ENCODE assay signal across 9 mouse cellular contexts in the genomic region with DNA sequence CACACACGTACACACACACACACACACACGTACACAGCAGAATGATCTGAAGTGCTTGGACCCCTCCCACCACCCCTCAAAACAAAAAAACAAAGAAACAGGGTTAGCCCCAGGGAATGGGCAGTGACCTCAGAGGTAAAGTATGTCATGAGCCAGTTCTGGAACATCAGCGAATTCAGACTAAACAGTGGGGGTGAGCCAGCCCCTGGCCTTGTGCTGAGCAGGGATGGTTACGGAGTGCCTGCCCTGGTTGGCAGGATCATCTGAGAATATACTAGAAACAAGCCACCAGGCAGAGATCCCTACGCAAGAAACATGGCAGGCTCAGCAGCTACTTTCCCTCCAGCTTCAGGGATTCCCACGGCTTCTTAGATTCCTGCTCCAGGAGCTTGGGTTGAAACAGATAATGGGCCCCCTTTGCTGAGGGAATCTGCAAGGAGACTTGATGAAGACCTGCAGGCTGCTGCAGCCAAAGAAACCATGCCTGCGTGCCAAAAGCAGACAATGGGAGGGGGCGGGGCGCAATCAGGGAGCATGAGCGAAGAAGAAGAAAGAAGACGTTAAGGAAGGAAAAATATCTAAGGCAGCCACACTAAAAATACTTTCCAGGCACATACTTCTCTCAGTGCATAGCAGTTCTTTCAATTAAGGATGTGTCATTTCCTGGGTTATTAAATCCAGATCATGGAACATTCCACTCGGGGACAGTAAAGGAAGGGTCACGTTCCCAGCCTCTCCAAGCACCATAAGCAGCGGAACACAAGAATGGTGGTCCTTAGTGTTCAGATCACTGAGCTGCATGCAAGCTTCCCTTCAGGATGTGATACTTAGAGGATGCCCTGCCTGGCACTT. TPM values are rescaled to one million over a fixed set of nuclear protein-coding genes. Genes with fewer than 3 reads are reported as not detected.
A peak's percentile ranks its signal among the peaks of the same experiment; 100 is the strongest.
DNase-seq lines count a peak whose midpoint lies in the region; ATAC-seq and TF ChIP-seq lines count a peak whose summit lies in the region.
"Had no signal": no experiment of that assay in that cellular context is flagged by ENCODE, and none has a peak within 500 bp of the region (broad histone marks: within the 10 kb centered on the region; RNA-seq: fewer than 3 reads in every experiment).

No protein-coding gene starts in this region.

- no peak overlapping the region for H3K9ac ChIP-seq in embryonic facial prominence, embryonic 15.5 days
- H3K9ac ChIP-seq in heart, postnatal 0 days (replicated peaks; ENCODE audit: low read depth, low read length): 0 out of 2 replicates have a peak overlapping the region, but pooled peaks have one; percentile 32
- H3K9ac ChIP-seq in lung, postnatal 0 days (replicated peaks; ENCODE audit: low read depth): no peak overlapping the region
- H3K9ac ChIP-seq in stomach, embryonic 16.5 days (ENCODE audit: low read length): peak overlapping the region; percentile 36; the same call in 1 of the 2 replicates

- no peaks in the 10 kb centered on the region for H3K27me3 ChIP-seq in embryonic facial prominence, embryonic 15.5 days
- H3K27me3 ChIP-seq in heart, postnatal 0 days (ENCODE audit: control insufficient read depth, insufficient read depth, low read length): no peaks in the 10 kb centered on the region
- H3K27me3 ChIP-seq in lung, postnatal 0 days (replicated peaks; ENCODE audit: insufficient read depth, low read length): no peaks in the 10 kb centered on the region
- H3K27me3 ChIP-seq in stomach, embryonic 16.5 days (ENCODE audit: control insufficient read depth, insufficient read depth, low read length): no peaks in the 10 kb centered on the region
- no peaks in the 10 kb centered on the region for H3K27me3 ChIP-seq in cerebellum, adult 2 months (ENCODE audit: control insufficient read depth, insufficient read depth, low read length)
- H3K27me3 ChIP-seq: megakaryocyte, embryonic 14.5 days had no signal

- no peak overlapping the region for H3K4me3 ChIP-seq in embryonic facial prominence, embryonic 15.5 days (replicated peaks)
- H3K4me3 ChIP-seq in heart, postnatal 0 days (ENCODE audit: low read depth, low read length): no peak overlapping the region
- no peak overlapping the region for H3K4me3 ChIP-seq in lung, postnatal 0 days (ENCODE audit: low read depth, low read length)
- H3K4me3 ChIP-seq in stomach, embryonic 16.5 days (replicated peaks; ENCODE audit: low read length): no peak overlapping the region
- no peak overlapping the region for H3K4me3 ChIP-seq in cerebellum, adult 2 months (replicated peaks; ENCODE audit: insufficient read depth, low read depth, low read length)

- H3K4me2 ChIP-seq in embryonic facial prominence, embryonic 15.5 days (replicated peaks): peak overlapping the region; percentile 30
- H3K4me2 ChIP-seq in heart, postnatal 0 days (ENCODE audit: low read depth, low read length): 0 out of 2 replicates have a peak overlapping the region, but pooled peaks have one; percentile 30
- no peak overlapping the region for H3K4me2 ChIP-seq in lung, postnatal 0 days (replicated peaks; ENCODE audit: low read depth, low read length)
- H3K4me2 ChIP-seq in stomach, embryonic 16.5 days (ENCODE audit: low read depth, low read length): no peak overlapping the region

- no peaks in the 10 kb centered on the region for H3K36me3 ChIP-seq in embryonic facial prominence, embryonic 15.5 days
- H3K36me3 ChIP-seq in heart, postnatal 0 days (replicated peaks; ENCODE audit: control insufficient read depth, insufficient read depth, low read length): peaks cover 21% of the 10 kb centered on the region
- H3K36me3 ChIP-seq in lung, postnatal 0 days (ENCODE audit: insufficient read depth, low read length): no peaks in the 10 kb centered on the region
- H3K36me3 ChIP-seq in stomach, embryonic 16.5 days (ENCODE audit: control insufficient read depth, insufficient read depth, low read length): no peaks in the 10 kb centered on the region

- TF ChIP-seq EP300 in heart, postnatal 0 days (IDR thresholded peaks at IDR 0.05; ENCODE audit: low read depth): peak; percentile 59; the same call in 1 of the 2 replicates
- TF ChIP-seq EP300 in lung, postnatal 0 days (IDR thresholded peaks at IDR 0.05): no peak

- H3K27ac ChIP-seq in embryonic facial prominence, embryonic 15.5 days (replicated peaks): peak overlapping the region; percentile 83
- peak overlapping the region; percentile 88 for H3K27ac ChIP-seq in heart, postnatal 0 days (ENCODE audit: low read depth)
- H3K27ac ChIP-seq in lung, postnatal 0 days (ENCODE audit: low read length): peak overlapping the region; percentile 69
- H3K27ac ChIP-seq in stomach, embryonic 16.5 days (ENCODE audit: low read length): peak overlapping the region; percentile 56; the same call in 1 of the 2 replicates
- H3K27ac ChIP-seq in cerebellum, adult 2 months (ENCODE audit: insufficient read depth, low read length): no peak overlapping the region

- no peaks in the 10 kb centered on the region for H3K9me3 ChIP-seq in embryonic facial prominence, embryonic 15.5 days (replicated peaks)
- no peaks in the 10 kb centered on the region for H3K9me3 ChIP-seq in heart, postnatal 0 days (replicated peaks; ENCODE audit: control insufficient read depth, low read length)
- no peaks in the 10 kb centered on the region for H3K9me3 ChIP-seq in lung, postnatal 0 days (ENCODE audit: low read length)
- H3K9me3 ChIP-seq in stomach, embryonic 16.5 days (replicated peaks; ENCODE audit: control insufficient read depth, low read length): no peaks in the 10 kb centered on the region
- H3K9me3 ChIP-seq: megakaryocyte, embryonic 14.5 days had no signal

- H3K4me1 ChIP-seq in embryonic facial prominence, embryonic 15.5 days: peaks cover 22% of the 10 kb centered on the region
- H3K4me1 ChIP-seq in heart, postnatal 0 days (ENCODE audit: control insufficient read depth, insufficient read depth): peaks cover 24% of the 10 kb centered on the region
- no peaks in the 10 kb centered on the region for H3K4me1 ChIP-seq in lung, postnatal 0 days (ENCODE audit: insufficient read depth, low read depth, low read length)
- H3K4me1 ChIP-seq in stomach, embryonic 16.5 days (ENCODE audit: control insufficient read depth, insufficient read depth, low read length): peaks cover 12% of the 10 kb centered on the region
- 0 out of 2 replicates have a peak, but pooled peaks cover 2% of the 10 kb centered on the region for H3K4me1 ChIP-seq in cerebellum, adult 2 months (ENCODE audit: control insufficient read depth, insufficient read depth, low read length)

- 36% methylated on average over 14 of the region's 14 CpGs for WGBS in embryonic facial prominence, embryonic 15.5 days
- 29% methylated on average over 14 of the region's 14 CpGs for WGBS in heart, postnatal 0 days
- 41% methylated on average over 14 of the region's 14 CpGs for WGBS in lung, postnatal 0 days
- 49% methylated on average over 14 of the region's 14 CpGs for WGBS in stomach, embryonic 16.5 days
- WGBS in cerebellum, adult 2 months: 19% methylated on average over 14 of the region's 14 CpGs

- DNase-seq in cerebellum, postnatal 10 days: peak; percentile 72 to 77
- DNase-seq in 3T3-L1 (ENCODE audit: low read depth, low spot score): peak; percentile 83
- DNase-seq in heart, postnatal 0 days (ENCODE audit: low spot score): peak; percentile 75
- DNase-seq in lung, postnatal 0 days (ENCODE audit: low spot score): peak; percentile 61
- DNase-seq in cerebellum, adult 2 months: no peak

- no peak for TF ChIP-seq CTCF in heart, postnatal 0 days (IDR thresholded peaks at IDR 0.05; ENCODE audit: low read depth)
- no peak for TF ChIP-seq CTCF in lung, postnatal 0 days (IDR thresholded peaks at IDR 0.05)
- TF ChIP-seq CTCF in cerebellum, adult 2 months (IDR thresholded peaks at IDR 0.05; ENCODE audit: borderline replicate concordance, insufficient read depth, low read depth, low read length): no peak

- TF ChIP-seq POLR2A in cerebellum, adult 2 months (IDR thresholded peaks at IDR 0.05; ENCODE audit: borderline replicate concordance, insufficient read depth, low read length): no peak

- ATAC-seq in cerebellum, adult (ENCODE audit: insufficient number of reproducible peaks, low FRiP score, low TSS enrichment): no peak
- peak; percentile 79 for ATAC-seq in embryonic facial prominence, embryonic 15.5 days (ENCODE audit: insufficient number of reproducible peaks, low FRiP score, low TSS enrichment, low read depth)
- peak; percentile 72 for ATAC-seq in heart, postnatal 0 days (ENCODE audit: insufficient read depth, low read depth)
- peak; percentile 85 for ATAC-seq in lung, postnatal 0 days
- peak; percentile 59; the same call in 1 of the 2 replicates for ATAC-seq in stomach, embryonic 16.5 days (ENCODE audit: insufficient read depth, low FRiP score)

RNA-seq across cellular contexts. Expression of a gene that starts 30.6 kb away (rescaled TPM):
- polyA plus RNA-seq in embryonic facial prominence, embryonic 15.5 days (2015; fragmentation: Nextera tagmentation; extraction: Ambion mirVana): 151 and 164 TPM in 2 replicates
- total RNA-seq in heart, postnatal 0 days (2014; rRNA removed; ENCODE audit: low replicate concordance): 96.5 and 117 TPM in 2 replicates
- polyA plus RNA-seq in heart, postnatal 0 days (2015; fragmentation: Nextera tagmentation; extraction: Ambion mirVana): 206 and 230 TPM in 2 replicates
- polyA plus RNA-seq in lung, postnatal 0 days (2015; fragmentation: Nextera tagmentation; extraction: Ambion mirVana): 139 and 147 TPM in 2 replicates
- polyA plus RNA-seq in stomach, embryonic 16.5 days (2015; fragmentation: Nextera tagmentation; extraction: Ambion mirVana): 243 and 264 TPM in 2 replicates
- polyA plus RNA-seq in cerebellum, adult 2 months (2012; rRNA removed): 20.1 and 23.2 TPM in 2 replicates

RNA-seq across cellular contexts. Expression of a gene that starts 53.9 kb away (rescaled TPM):
- not detected in 2 replicates for polyA plus RNA-seq in embryonic facial prominence, embryonic 15.5 days (2015; fragmentation: Nextera tagmentation; extraction: Ambion mirVana)
- total RNA-seq in heart, postnatal 0 days (2014; rRNA removed; ENCODE audit: low replicate concordance): not detected in 2 replicates
- polyA plus RNA-seq in heart, postnatal 0 days (2015; fragmentation: Nextera tagmentation; extraction: Ambion mirVana): not detected in 2 replicates
- polyA plus RNA-seq in lung, postnatal 0 days (2015; fragmentation: Nextera tagmentation; extraction: Ambion mirVana): not detected in 2 replicates
- polyA plus RNA-seq in stomach, embryonic 16.5 days (2015; fragmentation: Nextera tagmentation; extraction: Ambion mirVana): 2.7 and 3.2 TPM in 2 replicates
- not detected in 2 replicates for polyA plus RNA-seq in cerebellum, adult 2 months (2012; rRNA removed)

Comparison
In these comparisons a context has a peak if more than half of its experiments do, and no peak if none do; other contexts are left out.
1. DNase-seq: peak in cerebellum, postnatal 10 days (2 of 2), 3T3-L1 (single experiment), heart, postnatal 0 days (single experiment) and lung, postnatal 0 days (single experiment); none in cerebellum, adult 2 months (0 of 2).
2. H3K4me2 ChIP-seq: peak in embryonic facial prominence, embryonic 15.5 days (single experiment) and heart, postnatal 0 days (single experiment); none in lung, postnatal 0 days (single experiment) and stomach, embryonic 16.5 days (single experiment).
3. H3K9ac ChIP-seq: peak in heart, postnatal 0 days (single experiment) and stomach, embryonic 16.5 days (single experiment); none in embryonic facial prominence, embryonic 15.5 days (single experiment) and lung, postnatal 0 days (single experiment).